Mouse (Mus musculus): ENCODE results near the gene March10.

DNA sequence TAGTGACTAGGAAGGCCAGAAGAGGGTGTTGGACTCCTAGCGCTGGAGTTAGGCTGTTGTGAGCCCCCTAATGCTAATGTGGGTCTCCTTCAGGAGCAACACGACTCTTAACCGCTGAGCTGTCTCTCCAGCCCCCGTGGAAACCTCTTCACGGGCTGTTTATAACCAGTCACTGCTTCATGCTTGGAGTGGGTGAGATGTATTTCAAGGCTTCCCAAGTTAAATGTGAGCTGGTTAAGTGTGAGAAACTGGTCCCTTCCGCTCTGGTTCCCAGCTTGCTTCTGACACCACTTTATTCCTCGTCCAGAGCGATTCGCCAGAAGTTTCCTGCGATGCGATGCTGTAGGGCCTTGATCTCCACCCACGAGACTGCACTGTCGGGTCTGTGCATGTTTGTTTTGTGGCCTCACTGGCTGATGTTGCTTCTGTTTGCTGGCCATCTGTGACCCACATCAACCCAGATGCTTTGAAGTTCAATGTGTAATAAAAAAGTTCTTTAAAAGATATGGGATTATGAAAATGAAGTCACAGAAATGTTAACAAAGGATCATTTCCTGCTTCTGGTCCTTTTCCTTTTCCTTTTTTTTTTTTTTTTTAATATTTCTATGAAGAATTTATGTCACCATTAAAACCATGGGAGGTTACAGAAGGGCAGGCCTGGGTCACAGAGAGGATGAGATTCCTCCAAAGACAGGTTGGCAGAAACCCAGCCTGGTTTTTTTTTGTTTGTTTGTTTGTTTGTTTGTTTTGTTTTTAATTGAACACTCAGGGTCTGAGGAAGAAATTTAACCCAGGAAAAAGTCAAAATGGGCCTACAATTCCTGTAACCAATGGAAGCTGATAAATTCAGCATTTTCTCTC lies 86.8 kb downstream of the March10 start:
- TF ChIP-seq POLR2A (IDR thresholded peaks at IDR 0.05; ENCODE audit: low read depth, low read length) (no peak), CTCF (IDR thresholded peaks at IDR 0.05; ENCODE audit: extremely low read depth, insufficient read length, insufficient replicate concordance, low read depth, low read length) (no peak)

All from small intestine, adult 2 months (tissue).